Mouse (Mus musculus) stomach, postnatal 0 days (tissue): Measurements from ENCODE around the gene Apba2. TPM values are rescaled to one million over a fixed set of nuclear protein-coding genes. Genes with fewer than 3 reads are reported as not detected.

Experiments used
- ATAC-seq: fragments of 200-750 bp; cut with Nextera tagmentation; 2 replicates; pipeline ENCODE4 v1.8.0; 2017; ENCODE audit not compliant: low FRiP score, low TSS enrichment
- DNase-seq: peaks from one replicate; pipeline ENCODE4 v3.0.0-alpha.2; 2016; ENCODE audit warnings: low spot score
- H3K27ac ChIP-seq: fragments of 300-500 bp; sonication (generic); replicated peaks from 2 replicates; pipeline ENCODE4 v1.5.1; 2014; ENCODE audit warnings: mild to moderate bottlenecking, control low read depth
- H3K27me3 ChIP-seq: fragments of 300-500 bp; sonication (generic); 2 replicates; pipeline ENCODE4 v1.6.1; 2014; ENCODE audit warnings: low read length; ENCODE audit not compliant: control insufficient read depth, insufficient read depth
- H3K36me3 ChIP-seq: fragments of 300-500 bp; sonication (generic); 2 replicates; pipeline ENCODE4 v1.6.1; 2014; ENCODE audit warnings: low read length, mixed read lengths; ENCODE audit not compliant: control insufficient read depth, insufficient read depth
- H3K4me1 ChIP-seq: fragments of 300-500 bp; sonication (generic); replicated peaks from 2 replicates; pipeline ENCODE4 v1.6.1; 2014; ENCODE audit warnings: antibody characterized with exemption; ENCODE audit not compliant: control insufficient read depth, insufficient read depth
- H3K4me2 ChIP-seq: fragments of 300-500 bp; sonication (generic); replicated peaks from 2 replicates; pipeline ENCODE4 v1.6.1; 2014; ENCODE audit warnings: low read depth, mild to moderate bottlenecking, control low read depth, moderate library complexity
- H3K4me3 ChIP-seq: fragments of 300-500 bp; sonication (generic); 2 replicates; pipeline ENCODE4 v1.5.1; 2014; ENCODE audit warnings: low read depth, low read length, control low read depth
- H3K9ac ChIP-seq: fragments of 300-500 bp; sonication (generic); 2 replicates; pipeline ENCODE4 v1.6.1; 2014; ENCODE audit warnings: mild to moderate bottlenecking, low read length, control low read depth, mixed read lengths
- H3K9me3 ChIP-seq: fragments of 300-500 bp; sonication (generic); 2 replicates; pipeline ENCODE4 v1.6.1; 2016; ENCODE audit warnings: low read length; ENCODE audit not compliant: control insufficient read depth
- CTCF ChIP-seq: IDR thresholded peaks from 2 replicates; pipeline ENCODE4 v1.5.1; 2016; ENCODE audit warnings: antibody characterized with exemption, low read depth, mild to moderate bottlenecking, moderate library complexity
- EP300 ChIP-seq: optimal IDR thresholded peaks from 2 replicates; pipeline ENCODE3; 2016; ENCODE audit warnings: antibody characterized with exemption
- WGBS: fragments of 180-500 bp; shearing (Covaris S2); extraction: QIAGEN DNeasy Blood & Tissue Kit; methylation state at CpG from one replicate; pipeline ENCODE4 v1.1.7; 2014; 5-methylcytosine and 5-hydroxymethylcytosine counted together
- polyA plus RNA-seq: library from polyadenylated mRNA; unstranded; fragments of >200 nt; fragmentation: Nextera tagmentation; extraction: Ambion mirVana; gene quantifications from 2 replicates; pipeline ENCODE4 v1.2.1, GENCODE M21; 2015

The Apba2 gene
- polyA plus RNA-seq, 1 experiment from 2014 or later: 2.6 TPM

GRCm38 (mm10) chr7:64728816-64729215, 227.3 kb downstream of the Apba2 start:
- no peak for ATAC-seq
- no peak for DNase-seq

GRCm38 (mm10) chr7:64729785-64730184, 228.3 kb downstream of the Apba2 start:
- Histone ChIP-seq H3K36me3 (no peaks in the 10 kb centered on the region), H3K27me3 (no peaks in the 10 kb centered on the region), H3K9me3 (no peaks in the 10 kb centered on the region), H3K27ac (no peak overlapping the region), H3K4me2 (no peak overlapping the region), H3K4me3 (no peak overlapping the region), H3K4me1 (no peaks in the 10 kb centered on the region), H3K9ac (no peak overlapping the region)
- ATAC-seq (0 out of 2 replicates have a peak, but pooled peaks have one; percentile 22), DNase-seq (peak; percentile 69)
- 22% methylated on average over 7 of the region's 7 CpGs for WGBS
- TF ChIP-seq EP300: no peak
- peak; percentile 81 for TF ChIP-seq CTCF

More at GRCm38 (mm10) chr7:64728816-64729215, 227.3 kb downstream of the Apba2 start:
- Histone ChIP-seq H3K9ac (no peak overlapping the region), H3K4me2 (no peak overlapping the region), H3K27me3 (no peaks in the 10 kb centered on the region), H3K9me3 (no peaks in the 10 kb centered on the region), H3K36me3 (no peaks in the 10 kb centered on the region), H3K4me3 (no peak overlapping the region), H3K27ac (no peak overlapping the region), H3K4me1 (no peaks in the 10 kb centered on the region)
- WGBS: 53% methylated on average over 3 of the region's 3 CpGs
- TF ChIP-seq EP300 (no peak), CTCF (no peak)

DNA sequence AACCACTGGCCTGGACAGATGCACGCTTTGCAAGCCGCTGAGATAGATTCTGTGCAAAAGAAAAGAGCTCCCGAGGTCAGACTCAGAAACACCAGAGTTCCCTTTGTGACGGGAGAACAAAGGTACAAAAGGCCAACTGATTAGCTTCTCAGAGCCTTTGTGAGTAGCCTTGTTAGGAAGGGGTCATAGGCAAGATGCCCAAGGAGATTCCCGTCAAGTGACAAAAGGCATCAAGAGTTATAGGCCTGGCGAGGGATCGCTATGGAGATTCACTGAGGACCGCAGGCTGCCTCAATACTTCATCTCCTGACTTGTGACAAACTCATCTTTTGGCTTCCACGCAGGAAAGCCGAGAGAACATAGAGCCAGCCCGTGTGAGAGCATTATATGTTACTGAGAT, 237.6 kb downstream of the Apba2 start:
- DNase-seq: no peak

GRCm38 (mm10) chr7:64741333-64742307, 240.1 kb downstream of the Apba2 start:
- peak; percentile 24; the same call in 1 of the 2 replicates for ATAC-seq
- H3K27me3 ChIP-seq: no peaks in the 10 kb centered on the region
- H3K36me3 ChIP-seq: no peaks in the 10 kb centered on the region
- H3K27ac ChIP-seq: no peak overlapping the region
- DNase-seq: peak; percentile 71
- H3K4me2 ChIP-seq: no peak overlapping the region
- H3K4me3 ChIP-seq: no peak overlapping the region
- WGBS: 28% methylated on average over 8 of the region's 8 CpGs
- TF ChIP-seq CTCF: peak; percentile 97
- no peak for TF ChIP-seq EP300
- H3K9me3 ChIP-seq: no peaks in the 10 kb centered on the region
- no peak overlapping the region for H3K9ac ChIP-seq
- no peaks in the 10 kb centered on the region for H3K4me1 ChIP-seq

More for the DNA sequence above, 237.6 kb downstream of the Apba2 start:
- ATAC-seq: no peak
- Histone ChIP-seq H3K27ac (no peak overlapping the region), H3K4me1 (no peaks in the 10 kb centered on the region), H3K9ac (no peak overlapping the region), H3K4me2 (no peak overlapping the region), H3K36me3 (no peaks in the 10 kb centered on the region), H3K9me3 (no peaks in the 10 kb centered on the region), H3K4me3 (no peak overlapping the region), H3K27me3 (no peaks in the 10 kb centered on the region)
- TF ChIP-seq EP300: no peak
- TF ChIP-seq CTCF: no peak
- 68% methylated on average over 11 of the region's 11 CpGs for WGBS

DNA sequence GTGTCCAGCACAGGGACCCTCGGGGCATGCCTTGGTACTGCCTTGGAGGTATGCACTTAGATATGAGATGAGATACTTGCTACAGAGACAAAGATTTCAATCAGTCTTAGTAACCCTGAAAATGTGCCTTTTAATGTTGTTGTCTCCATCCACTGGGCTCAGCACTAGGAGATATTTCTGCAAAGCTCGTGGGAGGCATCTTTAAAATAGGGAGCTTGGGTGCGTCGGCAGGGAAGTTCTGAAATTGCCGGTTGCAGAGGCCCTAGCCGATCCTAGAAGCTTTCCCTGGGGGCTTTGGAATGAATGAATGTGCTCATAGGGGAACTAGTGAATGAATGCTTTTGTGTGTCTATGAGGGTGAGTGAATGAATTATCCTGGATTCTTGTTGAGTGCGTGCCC, 242.1 kb downstream of the Apba2 start:
- no peak overlapping the region for H3K4me2 ChIP-seq
- H3K9me3 ChIP-seq: no peaks in the 10 kb centered on the region
- DNase-seq (no peak), ATAC-seq (no peak)
- 86% methylated on average over 7 of the region's 7 CpGs for WGBS
- H3K9ac ChIP-seq: no peak overlapping the region
- no peaks in the 10 kb centered on the region for H3K4me1 ChIP-seq
- no peak overlapping the region for H3K27ac ChIP-seq
- no peaks in the 10 kb centered on the region for H3K36me3 ChIP-seq
- TF ChIP-seq EP300 (no peak), CTCF (no peak)
- H3K27me3 ChIP-seq: no peaks in the 10 kb centered on the region
- no peak overlapping the region for H3K4me3 ChIP-seq

- 25% methylated on average over 5 of the region's 5 CpGs for WGBS
- ATAC-seq: peak; percentile 28; the same call in 1 of the 2 replicates
Measured at GRCm38 (mm10) chr7:64751465-64751864, 250.0 kb downstream of the Apba2 start.

More at GRCm38 (mm10) chr7:64751465-64751864, 250.0 kb downstream of the Apba2 start:
- Histone ChIP-seq H3K9ac (no peak overlapping the region), H3K9me3 (no peaks in the 10 kb centered on the region), H3K4me2 (no peak overlapping the region), H3K4me1 (no peaks in the 10 kb centered on the region), H3K27ac (no peak overlapping the region), H3K36me3 (no peaks in the 10 kb centered on the region), H3K27me3 (no peaks in the 10 kb centered on the region), H3K4me3 (no peak overlapping the region)
- peak; percentile 94 for TF ChIP-seq CTCF
- no peak for TF ChIP-seq EP300
- peak; percentile 70 for DNase-seq
